Mouse (Mus musculus): ENCODE results near the gene Cldn2. TPM values are rescaled to one million over a fixed set of nuclear protein-coding genes. Genes with fewer than 3 reads are reported as not detected.

Gene Cldn2
- polyA plus RNA-seq, 1 experiment from 2014 or later, result 0.27 TPM

GRCm38 (mm10) chrX:139781563-139781962 is 19.1 kb upstream of the Cldn2 start:
- no peaks in the 10 kb centered on the region for H3K9me3 ChIP-seq (replicated peaks)
- no peak for ATAC-seq (ENCODE audit: insufficient number of reproducible peaks, low FRiP score)
- WGBS, result 65% methylated on average over 4 of the region's 4 CpGs
- H3K4me1 ChIP-seq (replicated peaks), result peaks cover 18% of the 10 kb centered on the region
- H3K27me3 ChIP-seq (replicated peaks), result peaks cover 5% of the 10 kb centered on the region
- H3K27ac ChIP-seq (ENCODE audit: poor library complexity, severe bottlenecking), result no peak overlapping the region
- H3K4me2 ChIP-seq, result no peak overlapping the region
- H3K9ac ChIP-seq, result no peak overlapping the region
- H3K36me3 ChIP-seq, result no peaks in the 10 kb centered on the region
- no peak overlapping the region for H3K4me3 ChIP-seq

- H3K9me3 ChIP-seq (replicated peaks), result no peaks in the 10 kb centered on the region
- H3K4me3 ChIP-seq, result no peak within 1 kb of the TSS
- H3K36me3 ChIP-seq, result no peaks in the 10 kb centered on the region
- ATAC-seq (ENCODE audit: insufficient number of reproducible peaks, low FRiP score), result no peak
- peaks cover 5% of the 10 kb centered on the region for H3K27me3 ChIP-seq (replicated peaks)
- H3K27ac ChIP-seq (ENCODE audit: poor library complexity, severe bottlenecking), result no peak within 1 kb of the TSS
- peaks cover 17% of the 10 kb centered on the region for H3K4me1 ChIP-seq (replicated peaks)
- WGBS, result 65% methylated on average over 6 of the region's 6 CpGs
- H3K9ac ChIP-seq, result no peak within 1 kb of the TSS
- no peak within 1 kb of the TSS for H3K4me2 ChIP-seq
These were observed 18.2 kb upstream of the Cldn2 start, which contains the start of gene Ripply1 for GRCm38 (mm10) chrX:139782278-139783044. TSS of gene Ripply1 (minus strand) at chrX:139782353.

- no peak for ATAC-seq (ENCODE audit: insufficient number of reproducible peaks, low FRiP score)
- H3K9me3 ChIP-seq (replicated peaks), result no peaks in the 10 kb centered on the region
- H3K4me2 ChIP-seq, result no peak overlapping the region
- peaks cover 5% of the 10 kb centered on the region for H3K27me3 ChIP-seq (replicated peaks)
- H3K36me3 ChIP-seq, result no peaks in the 10 kb centered on the region
- no peak overlapping the region for H3K27ac ChIP-seq (ENCODE audit: poor library complexity, severe bottlenecking)
- no peak overlapping the region for H3K9ac ChIP-seq
- no peak overlapping the region for H3K4me3 ChIP-seq
- WGBS, result 59% methylated on average over 3 of the region's 3 CpGs
- H3K4me1 ChIP-seq (replicated peaks), result peaks cover 11% of the 10 kb centered on the region
These were observed 17.6 kb upstream of the Cldn2 start for GRCm38 (mm10) chrX:139783045-139783422.

- no peaks in the 10 kb centered on the region for H3K36me3 ChIP-seq
- H3K27ac ChIP-seq (ENCODE audit: poor library complexity, severe bottlenecking), result no peak overlapping the region
- WGBS, result 39% methylated on average over 1 of the region's 1 CpGs
- ATAC-seq (ENCODE audit: insufficient number of reproducible peaks, low FRiP score), result no peak; the same call in 1 of the 2 replicates
- no peak overlapping the region for H3K4me2 ChIP-seq
- peaks cover 5% of the 10 kb centered on the region for H3K27me3 ChIP-seq (replicated peaks)
- H3K9ac ChIP-seq, result no peak overlapping the region
- H3K4me1 ChIP-seq (replicated peaks), result peaks cover 7% of the 10 kb centered on the region
- no peak overlapping the region for H3K4me3 ChIP-seq
- H3K9me3 ChIP-seq (replicated peaks), result no peaks in the 10 kb centered on the region
These were observed 14.9 kb upstream of the Cldn2 start for GRCm38 (mm10) chrX:139785764-139786163.

GRCm38 (mm10) chrX:139794072-139794845 is 6.4 kb upstream of the Cldn2 start:
- H3K9ac ChIP-seq, result no peak overlapping the region
- no peaks in the 10 kb centered on the region for H3K9me3 ChIP-seq (replicated peaks)
- H3K27ac ChIP-seq (ENCODE audit: poor library complexity, severe bottlenecking), result no peak overlapping the region
- no peaks in the 10 kb centered on the region; the same call in 1 of the 2 replicates for H3K4me1 ChIP-seq (replicated peaks)
- no peak for ATAC-seq (ENCODE audit: insufficient number of reproducible peaks, low FRiP score)
- H3K4me3 ChIP-seq, result no peak overlapping the region
- no peak overlapping the region for H3K4me2 ChIP-seq
- H3K27me3 ChIP-seq (replicated peaks), result no peaks in the 10 kb centered on the region
- WGBS, result 69% methylated on average over 7 of the region's 7 CpGs
- H3K36me3 ChIP-seq, result no peaks in the 10 kb centered on the region

- H3K4me3 ChIP-seq, result no peak overlapping the region
- H3K4me1 ChIP-seq (replicated peaks), result no peaks in the 10 kb centered on the region; the same call in 1 of the 2 replicates
- WGBS, result 82% methylated on average over 6 of the region's 6 CpGs
- peaks cover 6% of the 10 kb centered on the region; the same call in 1 of the 2 replicates for H3K27me3 ChIP-seq (replicated peaks)
- no peak overlapping the region for H3K4me2 ChIP-seq
- H3K27ac ChIP-seq (ENCODE audit: poor library complexity, severe bottlenecking), result no peak overlapping the region
- no peaks in the 10 kb centered on the region for H3K9me3 ChIP-seq (replicated peaks)
- ATAC-seq (ENCODE audit: insufficient number of reproducible peaks, low FRiP score), result no peak
- H3K36me3 ChIP-seq, result no peaks in the 10 kb centered on the region
- no peak overlapping the region for H3K9ac ChIP-seq
These were observed 4.6 kb upstream of the Cldn2 start for GRCm38 (mm10) chrX:139796037-139796436.

- ATAC-seq (ENCODE audit: insufficient number of reproducible peaks, low FRiP score), result no peak
- peaks cover 8% of the 10 kb centered on the region; the same call in 1 of the 2 replicates for H3K27me3 ChIP-seq (replicated peaks)
- H3K9me3 ChIP-seq (replicated peaks), result no peaks in the 10 kb centered on the region
- no peak overlapping the region for H3K4me3 ChIP-seq
- no peak overlapping the region for H3K27ac ChIP-seq (ENCODE audit: poor library complexity, severe bottlenecking)
- no peaks in the 10 kb centered on the region for H3K36me3 ChIP-seq
- no peak overlapping the region for H3K4me2 ChIP-seq
- no peaks in the 10 kb centered on the region for H3K4me1 ChIP-seq (replicated peaks)
- no peak overlapping the region for H3K9ac ChIP-seq
- 80% methylated on average over 9 of the region's 9 CpGs for WGBS
These were observed 2.8 kb upstream of the Cldn2 start for GRCm38 (mm10) chrX:139797875-139798274.

GRCm38 (mm10) chrX:139799953-139800352 is 675 bp upstream of the Cldn2 start:
- WGBS, result 61% methylated on average over 3 of the region's 3 CpGs
- ATAC-seq (ENCODE audit: insufficient number of reproducible peaks, low FRiP score), result no peak

GRCm38 (mm10) chrX:139803028-139803427 is 2.4 kb downstream of the Cldn2 start:
- Histone ChIP-seq H3K4me3 (no peak overlapping the region), H3K9me3 (replicated peaks) (no peaks in the 10 kb centered on the region), H3K9ac (no peak overlapping the region), H3K4me1 (replicated peaks) (no peaks in the 10 kb centered on the region), H3K36me3 (no peaks in the 10 kb centered on the region), H3K4me2 (no peak overlapping the region), H3K27ac (ENCODE audit: poor library complexity, severe bottlenecking) (no peak overlapping the region), H3K27me3 (replicated peaks) (peaks cover 12% of the 10 kb centered on the region; the same call in 1 of the 2 replicates)
- ATAC-seq (ENCODE audit: insufficient number of reproducible peaks, low FRiP score), result no peak
- WGBS, result 66% methylated on average over 2 of the region's 2 CpGs

More at GRCm38 (mm10) chrX:139799953-139800352, 675 bp upstream of the Cldn2 start:
- Histone ChIP-seq H3K4me3 (no peak overlapping the region), H3K4me1 (replicated peaks) (no peaks in the 10 kb centered on the region), H3K9ac (no peak overlapping the region), H3K27me3 (replicated peaks) (peaks cover 12% of the 10 kb centered on the region; the same call in 1 of the 2 replicates), H3K36me3 (no peaks in the 10 kb centered on the region), H3K4me2 (no peak overlapping the region), H3K9me3 (replicated peaks) (no peaks in the 10 kb centered on the region), H3K27ac (ENCODE audit: poor library complexity, severe bottlenecking) (no peak overlapping the region)

GRCm38 (mm10) chrX:139805918-139806317 is 5.3 kb downstream of the Cldn2 start:
- Histone ChIP-seq H3K4me3 (no peak overlapping the region), H3K9me3 (replicated peaks) (no peaks in the 10 kb centered on the region), H3K27me3 (replicated peaks) (peaks cover 7% of the 10 kb centered on the region; the same call in 1 of the 2 replicates), H3K9ac (no peak overlapping the region), H3K27ac (ENCODE audit: poor library complexity, severe bottlenecking) (no peak overlapping the region), H3K4me1 (replicated peaks) (no peaks in the 10 kb centered on the region), H3K36me3 (no peaks in the 10 kb centered on the region), H3K4me2 (no peak overlapping the region)
- 88% methylated on average over 4 of the region's 4 CpGs for WGBS
- ATAC-seq (ENCODE audit: insufficient number of reproducible peaks, low FRiP score), result no peak

- no peak overlapping the region for H3K27ac ChIP-seq (ENCODE audit: poor library complexity, severe bottlenecking)
- no peak overlapping the region for H3K4me3 ChIP-seq
- WGBS, result 76% methylated on average over 2 of the region's 2 CpGs
- no peaks in the 10 kb centered on the region for H3K9me3 ChIP-seq (replicated peaks)
- H3K27me3 ChIP-seq (replicated peaks), result 0 out of 2 replicates have a peak, but pooled peaks cover 4% of the 10 kb centered on the region
- no peaks in the 10 kb centered on the region for H3K4me1 ChIP-seq (replicated peaks)
- no peak overlapping the region for H3K4me2 ChIP-seq
- H3K9ac ChIP-seq, result no peak overlapping the region
- no peak for ATAC-seq (ENCODE audit: insufficient number of reproducible peaks, low FRiP score)
- H3K36me3 ChIP-seq, result no peaks in the 10 kb centered on the region
These were observed 6.8 kb downstream of the Cldn2 start for GRCm38 (mm10) chrX:139807391-139807790.
